Mouse (Mus musculus) erythroid progenitor cell, adult 5-6 weeks (primary cell): Measurements from ENCODE around the gene Itpkc. TPM values are rescaled to one million over a fixed set of nuclear protein-coding genes. Genes with fewer than 3 reads are reported as not detected.
"Not testable (repeated sequence)": the region's sequence is repeated elsewhere in the genome, so short reads cannot be mapped to it uniquely, and the experiment has no call there.

Experiments used
- ATAC-seq: replicated peaks from 2 replicates; pipeline ENCODE4 v1.8.0; 2016; ENCODE audit warnings: moderate number of reproducible peaks, mild to moderate bottlenecking, moderate TSS enrichment, inconsistent platforms; ENCODE audit not compliant: poor library complexity, low FRiP score, severe bottlenecking
- total RNA-seq, 2 experiments: library from RNA; stranded (forward) in 1 of 2; stranded (reverse) in 1 of 2; fragments of 150-400 nt in 1 of 2; fragments of 186-747, 209-891 nt in 1 of 2; gene quantifications; 2 replicates each; pipeline versions ENCODE4 v1.2.3 to v1.2.4; 2015 to 2017; ENCODE audit warnings: low replicate concordance in 2 of 2

The Itpkc gene
- total RNA-seq (2015; ENCODE audit: low replicate concordance) (1.8 and 4.2 TPM in 2 replicates), total RNA-seq (2017; ENCODE audit: low replicate concordance) (0.39 and 5.4 TPM in 2 replicates)

DNA sequence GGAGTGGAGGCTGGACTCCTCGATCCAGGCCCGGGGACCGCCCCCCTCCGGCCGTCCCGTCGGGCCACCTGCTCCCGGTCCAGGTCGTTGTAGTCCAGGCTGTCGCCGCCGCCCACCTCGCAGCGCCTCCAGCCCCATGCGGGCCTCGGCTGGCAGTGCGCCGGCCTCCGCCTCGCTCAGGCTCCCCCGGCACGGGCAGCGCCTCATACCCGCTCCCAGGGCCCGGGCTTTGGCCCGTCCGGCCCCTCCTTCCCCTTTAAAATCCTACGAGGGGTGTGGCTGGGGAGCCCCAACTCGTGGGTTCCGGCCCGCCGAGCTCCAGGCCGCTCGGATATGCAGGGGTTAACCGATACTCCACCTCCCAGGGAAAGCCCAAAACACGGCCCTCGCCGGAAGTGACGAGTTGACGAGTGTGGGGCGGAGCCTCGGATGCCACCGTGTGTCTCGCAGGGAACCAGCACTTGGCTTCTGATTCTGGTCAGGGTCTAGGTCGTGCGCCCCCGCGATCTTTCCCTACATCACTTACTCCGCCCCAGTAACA, at the start of gene Itpkc:
Gene Itpkc, minus strand, starts transcription at position 381 of the 541 bp plus-strand sequence.
- peak; percentile 89 for ATAC-seq

DNA sequence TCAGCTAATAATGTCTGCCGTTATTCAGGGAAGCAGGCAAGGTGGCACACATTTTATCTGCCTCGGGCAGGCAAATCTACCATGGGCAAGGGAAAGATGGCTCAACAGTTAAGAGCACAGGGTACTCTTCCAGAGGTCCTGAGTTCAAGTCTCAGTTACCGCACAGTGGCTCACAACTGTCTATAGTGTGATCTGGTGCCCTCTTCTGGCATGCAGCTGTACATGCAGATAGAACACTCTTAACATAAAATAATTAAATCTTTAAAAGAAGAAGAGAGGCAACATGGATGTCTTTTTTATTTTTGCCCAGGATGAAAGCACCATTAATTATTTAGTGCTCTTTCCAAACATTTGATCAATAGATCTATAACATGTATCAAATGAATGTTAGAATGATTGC, 48.7 kb upstream of the Itpkc start:
- ATAC-seq = no peak

DNA sequence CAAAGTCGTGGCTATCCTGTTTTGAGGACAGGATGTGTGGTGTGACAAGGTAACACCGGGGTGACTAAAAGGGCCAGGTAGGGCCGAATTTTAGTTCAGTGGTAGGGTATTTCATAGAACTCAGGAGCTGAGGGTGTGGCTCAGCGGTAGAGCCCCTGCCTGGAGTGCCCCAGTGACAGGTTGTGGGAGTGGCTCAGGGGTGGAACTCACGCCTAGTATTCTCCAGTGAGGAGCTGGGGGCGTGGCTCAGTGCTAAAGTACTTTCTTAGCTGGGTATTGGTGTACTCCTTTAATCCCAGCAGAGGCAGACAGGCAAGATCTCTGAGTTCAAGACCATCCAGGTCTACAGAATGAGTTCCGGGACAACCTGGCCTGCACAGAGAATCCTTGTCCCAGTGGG, 47.6 kb upstream of the Itpkc start:
- ATAC-seq = no peak

DNA sequence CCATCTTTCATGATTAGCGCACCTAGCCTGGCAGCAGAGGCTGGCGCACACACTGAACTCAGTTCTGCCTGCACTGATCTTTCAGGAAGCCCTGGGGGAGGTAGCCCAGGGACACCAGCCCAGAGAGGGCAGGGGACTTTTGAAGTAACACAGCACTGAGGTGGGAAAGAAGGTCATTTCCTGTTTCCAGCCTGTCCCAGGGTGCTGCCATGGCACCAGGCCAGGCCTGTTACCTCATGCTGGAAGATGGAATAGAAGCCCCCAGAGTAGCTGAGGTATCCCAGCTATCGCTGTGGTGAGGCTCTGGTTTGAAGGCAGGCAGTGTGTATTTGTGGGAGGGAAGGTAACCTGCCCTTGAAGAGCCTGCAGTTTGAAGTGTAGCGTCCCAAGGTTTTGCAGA, 46.5 kb upstream of the Itpkc start:
- no peak for ATAC-seq

DNA sequence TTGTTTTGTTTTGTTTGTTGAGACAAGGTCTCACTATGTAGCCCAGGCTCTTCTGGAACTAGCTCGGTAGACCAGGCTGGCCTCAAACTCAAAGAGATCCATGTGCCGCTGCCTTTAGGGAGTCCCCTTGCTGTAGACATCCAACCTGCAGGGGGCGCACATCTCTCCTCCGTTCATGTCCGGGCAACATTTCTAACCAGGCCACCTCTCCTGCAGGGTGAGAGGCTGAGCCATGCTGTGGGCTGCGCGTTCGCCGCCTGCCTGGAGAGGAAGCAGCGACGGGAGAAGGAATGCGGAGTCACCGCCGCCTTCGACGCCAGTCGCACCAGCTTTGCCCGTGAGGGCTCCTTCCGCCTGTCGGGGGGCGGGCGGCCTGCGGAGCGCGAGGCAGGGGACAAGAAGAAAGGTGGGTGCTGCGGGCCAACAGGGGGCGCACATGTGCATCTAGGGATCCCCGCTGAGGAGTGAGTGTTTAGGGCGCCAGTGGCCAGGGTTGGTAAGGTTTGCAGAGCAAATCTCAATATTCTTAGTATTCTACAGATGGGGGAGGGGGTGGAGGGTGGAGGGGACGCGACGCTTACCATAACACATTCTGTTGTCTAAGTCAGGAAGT, 45.4 kb upstream of the Itpkc start:
- ATAC-seq = no peak

DNA sequence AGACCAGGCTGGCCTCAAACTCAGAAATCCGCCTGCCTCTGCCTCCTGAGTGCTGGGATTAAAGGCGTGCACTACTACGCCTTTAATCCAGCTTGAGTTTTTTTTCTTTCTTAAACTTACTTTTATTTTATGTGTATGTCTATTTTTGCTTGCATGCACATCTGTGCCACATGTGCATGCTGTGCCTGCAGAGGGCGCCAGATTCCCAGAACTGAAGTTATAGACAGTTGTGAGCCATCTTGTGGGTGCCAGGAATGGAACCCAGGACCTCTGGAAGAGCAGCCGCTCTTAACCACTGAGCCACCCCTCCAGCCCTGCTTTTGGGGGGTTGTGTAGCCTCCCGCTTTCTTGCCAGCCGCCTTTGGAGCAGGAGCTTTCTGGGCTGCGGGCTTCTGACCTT, 43.0 kb upstream of the Itpkc start:
- no peak for ATAC-seq

DNA sequence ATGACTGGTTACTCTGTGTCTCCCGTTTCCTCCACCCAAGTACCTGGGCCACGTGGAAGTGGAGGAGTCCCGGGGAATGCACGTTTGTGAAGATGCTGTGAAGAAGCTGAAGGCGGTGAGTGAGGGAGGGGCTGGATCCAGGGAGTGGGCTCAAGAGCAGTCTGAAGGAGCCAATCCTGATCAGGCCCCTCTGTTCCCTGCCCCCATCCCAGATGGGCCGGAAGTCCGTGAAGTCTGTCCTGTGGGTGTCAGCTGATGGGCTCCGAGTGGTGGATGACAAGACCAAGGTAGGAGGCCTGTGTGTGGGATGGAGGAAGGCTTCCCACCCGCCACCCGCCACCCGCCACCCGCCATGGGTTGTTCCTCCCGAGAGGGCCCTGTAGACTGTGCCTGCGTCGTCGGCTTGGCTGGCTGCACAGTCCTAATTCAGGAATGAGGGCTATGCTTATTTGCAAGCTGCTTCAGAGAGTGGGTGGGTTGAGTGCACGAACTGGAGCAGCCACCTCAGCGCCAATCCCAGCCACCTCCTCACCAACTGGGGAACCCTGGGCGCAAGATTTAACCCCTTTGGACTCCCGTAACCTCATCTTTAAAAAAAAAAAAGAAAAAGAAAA, 38.2 kb upstream of the Itpkc start:
- no peak for ATAC-seq

DNA sequence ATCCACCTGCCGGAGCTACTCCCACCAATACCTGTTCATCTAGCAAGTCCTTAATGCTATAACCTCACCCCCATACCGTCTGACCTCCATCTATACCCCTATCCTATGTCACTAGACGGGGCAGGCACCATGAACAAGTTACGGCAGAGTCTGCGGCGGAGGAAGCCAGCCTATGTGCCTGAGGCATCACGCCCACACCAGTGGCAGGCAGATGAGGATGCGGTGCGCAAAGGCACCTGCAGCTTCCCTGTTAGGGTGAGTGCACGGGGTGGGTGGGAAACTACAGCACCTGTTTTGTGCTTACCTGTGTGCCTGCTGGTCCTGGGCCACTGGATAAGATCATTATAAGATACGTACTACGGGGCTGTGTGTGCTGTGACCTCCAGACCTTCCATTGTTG, 36.3 kb upstream of the Itpkc start:
- no peak for ATAC-seq

DNA sequence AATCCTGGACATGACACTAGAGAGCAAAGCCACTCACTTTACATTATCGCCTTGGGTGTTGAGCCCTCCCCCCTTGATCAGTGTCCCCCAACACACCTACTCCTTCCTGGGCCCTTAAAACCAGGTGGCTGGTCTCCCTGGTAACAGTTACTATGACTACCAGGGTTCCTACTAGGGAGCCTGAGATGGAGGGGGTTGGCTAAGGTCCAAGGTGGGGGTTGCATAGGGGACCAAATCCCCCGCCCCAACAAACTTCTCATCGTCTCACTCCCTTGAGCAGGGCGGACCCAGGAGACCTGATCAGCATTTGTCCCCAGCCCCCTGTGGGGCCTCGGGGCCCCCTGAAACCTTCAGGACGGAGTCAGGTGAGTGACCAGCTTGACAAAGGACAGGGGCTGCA, 33.4 kb upstream of the Itpkc start:
- no peak for ATAC-seq

DNA sequence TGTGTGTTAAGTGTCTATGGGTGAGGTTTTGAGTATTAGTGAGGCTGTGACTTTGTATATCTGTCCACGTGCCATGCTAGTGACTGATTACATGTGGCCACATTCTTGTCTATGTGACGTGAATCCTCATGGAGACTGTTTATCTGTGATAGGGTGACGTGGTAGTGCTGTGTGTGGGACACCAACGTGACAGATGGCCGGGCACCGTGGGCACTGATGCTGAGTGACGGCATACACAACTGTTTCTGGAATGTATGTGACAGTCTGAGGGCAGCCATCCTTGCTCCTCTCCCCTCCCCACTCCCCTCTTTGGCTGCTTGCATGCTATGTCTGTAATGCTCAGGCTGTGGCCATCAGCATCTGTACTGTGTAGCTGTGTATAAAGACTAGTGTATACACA, 32.4 kb upstream of the Itpkc start:
- ATAC-seq = no peak

DNA sequence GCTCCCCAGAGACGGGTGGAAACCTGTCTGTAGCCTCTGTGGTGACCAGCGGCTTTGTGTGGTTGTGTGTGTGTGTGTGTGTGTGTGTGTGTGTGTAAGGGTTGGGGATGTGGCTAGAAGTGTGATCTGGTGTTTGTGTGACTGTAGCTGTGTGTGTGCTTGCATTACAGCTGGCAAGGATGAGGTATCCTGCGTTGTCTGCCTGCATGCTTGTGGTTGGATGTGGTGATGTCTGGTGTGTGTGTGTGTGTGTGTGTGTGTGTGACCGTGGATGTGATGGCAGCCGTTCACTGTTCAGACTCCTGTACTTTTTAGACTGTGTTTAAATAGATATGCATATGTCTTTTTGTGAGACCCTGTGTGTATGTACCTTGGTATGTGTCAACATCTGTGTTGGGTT, 31.3 kb upstream of the Itpkc start:
- no peak for ATAC-seq

DNA sequence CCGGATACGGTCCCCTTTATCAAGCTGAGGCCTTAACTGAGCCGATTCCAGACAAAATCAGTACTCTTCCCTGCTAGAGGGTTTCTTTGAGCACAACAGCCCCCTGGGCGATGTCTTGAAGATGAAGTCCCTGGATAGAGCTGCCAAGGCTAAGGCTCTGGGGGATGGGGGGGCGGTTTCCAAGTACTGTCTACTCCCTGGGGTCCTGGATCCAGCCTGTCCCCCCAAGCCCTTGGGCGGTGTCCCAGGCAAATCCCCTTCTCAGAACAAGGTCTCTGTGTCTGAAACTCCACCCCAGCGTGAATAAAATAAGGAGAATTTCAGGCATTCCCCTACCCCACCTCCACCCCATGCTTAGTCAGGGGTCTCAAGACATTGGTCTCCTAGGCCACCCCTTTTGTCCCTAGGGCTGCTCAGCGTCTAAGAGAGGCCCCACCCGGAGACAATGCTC, 30.8 kb upstream of the Itpkc start:
- no peak for ATAC-seq

DNA sequence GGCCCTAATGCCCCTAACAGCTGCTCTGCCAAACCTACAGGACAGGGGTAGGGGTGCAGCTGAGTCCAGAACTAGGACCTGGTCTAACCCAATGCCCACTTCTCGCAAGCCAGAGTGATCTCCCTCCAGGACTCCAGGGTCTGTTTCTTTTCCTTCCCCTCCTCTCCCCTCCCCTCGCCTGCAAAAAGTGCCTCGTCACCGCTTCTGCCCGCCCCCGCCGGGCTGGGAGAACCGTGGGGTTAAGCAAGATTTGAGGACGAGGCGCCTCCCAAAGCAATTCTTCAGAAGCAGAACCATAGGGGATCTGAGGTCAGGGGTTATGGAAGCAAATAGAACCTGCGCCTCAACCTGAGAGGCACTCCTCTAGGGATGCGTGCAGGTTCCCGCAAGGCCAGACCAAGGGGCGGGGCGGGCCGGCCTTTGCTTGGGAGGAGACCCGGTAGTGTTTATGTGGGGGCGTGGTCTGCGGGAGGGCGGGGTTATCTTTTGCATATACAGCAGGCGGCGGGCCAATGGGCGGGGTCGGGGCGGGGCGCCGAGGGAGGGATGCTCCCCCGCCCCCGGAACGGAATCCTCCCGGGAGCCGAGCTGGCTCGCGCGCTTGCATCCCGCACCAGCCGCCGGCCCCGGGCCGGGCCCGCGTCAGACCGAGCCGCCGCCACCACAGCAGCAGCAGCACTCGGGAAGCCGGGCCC, 29.9 kb upstream of the Itpkc start, which contains the start of gene Numbl:
Gene Numbl, plus strand, starts transcription at position 229 of the 695 bp plus-strand sequence.
- ATAC-seq = peak; percentile 85

DNA sequence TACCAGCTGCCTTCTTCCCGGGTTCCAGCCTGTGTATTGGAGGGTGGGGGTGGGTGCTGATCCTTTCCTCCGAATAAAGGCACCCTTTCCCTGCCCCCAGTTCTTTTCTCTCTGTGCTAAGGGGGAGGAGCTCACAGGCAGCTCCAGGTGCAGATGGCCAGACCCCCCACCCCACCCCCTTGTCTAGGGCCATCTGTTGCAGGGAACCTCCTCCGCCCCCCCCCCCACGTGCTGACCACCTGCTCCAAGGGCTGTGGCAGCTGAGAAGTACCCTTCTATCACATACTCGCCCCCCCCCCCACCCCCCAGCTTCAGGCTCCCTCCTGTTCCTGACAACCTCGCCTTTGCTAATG, 29.4 kb upstream of the Itpkc start:
- no peak for ATAC-seq

DNA sequence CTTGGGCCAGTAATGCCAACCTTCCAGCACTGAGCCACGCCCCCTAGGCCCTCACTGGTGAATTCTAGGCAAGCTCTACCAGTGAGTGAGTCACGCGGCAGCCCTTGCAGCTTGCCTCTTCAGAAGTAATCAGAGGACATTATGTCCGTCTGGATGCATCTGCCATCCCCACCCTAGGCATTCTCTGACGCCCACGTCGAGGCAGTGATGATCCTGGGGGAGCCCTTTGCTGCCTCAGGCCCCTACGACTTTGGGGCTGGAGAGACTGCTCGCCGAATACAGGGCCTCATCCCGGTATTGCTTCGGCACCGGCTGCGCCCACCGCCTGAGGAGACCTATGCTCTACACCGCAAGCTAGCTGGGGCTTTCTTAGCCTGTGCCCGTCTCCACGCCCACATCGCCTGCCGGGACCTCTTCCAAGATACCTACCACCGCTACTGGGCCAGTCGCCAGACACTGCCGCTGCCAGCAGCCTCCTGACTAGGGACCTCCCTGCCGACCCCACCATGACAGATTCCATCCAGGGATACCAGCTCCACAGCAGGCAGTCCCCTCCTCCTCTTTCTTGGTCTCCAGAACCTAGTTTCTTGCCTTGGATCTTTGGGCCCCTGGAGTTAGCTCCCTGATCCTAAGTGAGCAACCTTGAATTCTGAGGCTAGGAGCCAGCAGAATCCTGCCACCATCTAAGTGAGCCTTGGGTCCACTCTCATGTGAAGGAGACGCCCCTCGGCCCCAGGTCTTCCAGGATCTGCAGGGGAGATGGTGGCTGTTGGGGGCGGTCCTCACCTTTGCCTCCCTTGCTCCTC, 28.8 kb upstream of the Itpkc start:
- no peak for ATAC-seq

DNA sequence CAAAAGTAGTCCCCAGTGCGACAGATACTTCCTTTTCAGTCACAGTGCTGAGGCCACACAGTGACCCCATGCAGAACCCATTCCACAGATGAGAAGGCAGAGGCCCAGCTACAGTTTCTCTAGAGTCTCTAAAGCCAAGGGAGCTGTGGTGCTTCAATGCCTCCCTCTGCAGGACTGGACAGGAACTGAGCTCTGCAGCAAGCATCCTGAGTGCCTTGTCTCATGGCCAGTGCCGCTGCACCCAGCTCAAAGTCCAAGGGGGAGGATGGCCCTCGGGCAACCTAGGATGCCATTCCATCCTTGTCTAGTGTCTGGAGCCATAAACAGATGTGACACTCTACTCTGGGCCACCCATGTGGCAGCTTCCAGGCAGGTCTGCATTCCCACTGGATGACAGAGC, 27.3 kb upstream of the Itpkc start:
- no peak for ATAC-seq

DNA sequence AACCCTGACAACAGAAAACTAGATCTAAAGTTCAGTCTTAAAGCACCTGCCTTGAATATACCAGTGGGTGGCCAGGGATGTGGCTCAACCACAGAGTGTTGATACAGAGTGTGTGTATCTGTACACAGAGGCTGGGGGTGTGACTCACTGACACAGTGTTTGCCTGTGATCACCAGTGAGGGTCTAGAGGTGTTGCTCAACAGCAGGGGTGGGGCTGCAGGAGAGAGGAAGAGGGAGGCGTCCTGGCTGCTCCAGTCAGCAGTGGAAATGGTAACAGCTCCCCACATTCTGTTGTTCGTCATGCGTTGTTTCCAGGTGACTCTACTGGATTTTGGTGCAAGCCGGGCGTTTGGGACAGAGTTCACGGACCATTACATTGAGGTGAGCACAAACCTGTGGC, 23.5 kb upstream of the Itpkc start:
- ATAC-seq = no peak

DNA sequence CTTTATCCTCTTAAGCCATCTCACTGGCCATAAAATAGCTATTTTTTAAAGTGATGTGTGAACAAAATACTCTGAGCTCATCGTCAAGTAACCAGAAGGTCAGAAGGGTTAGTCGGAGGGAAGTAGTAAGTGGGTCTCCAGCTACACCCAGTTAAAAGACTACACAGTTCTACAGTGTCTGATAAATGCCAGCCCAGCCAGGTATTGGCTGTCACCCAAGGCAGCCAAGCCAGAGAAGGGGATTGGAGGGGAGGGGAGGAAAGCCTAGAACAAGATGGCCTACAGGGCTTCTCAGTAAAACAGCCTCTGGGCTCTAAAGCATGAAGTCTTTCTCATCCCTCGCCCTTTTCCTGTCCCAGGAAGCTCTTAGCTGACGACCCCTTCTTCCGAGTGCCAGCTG, 21.5 kb upstream of the Itpkc start:
- ATAC-seq = no peak

DNA sequence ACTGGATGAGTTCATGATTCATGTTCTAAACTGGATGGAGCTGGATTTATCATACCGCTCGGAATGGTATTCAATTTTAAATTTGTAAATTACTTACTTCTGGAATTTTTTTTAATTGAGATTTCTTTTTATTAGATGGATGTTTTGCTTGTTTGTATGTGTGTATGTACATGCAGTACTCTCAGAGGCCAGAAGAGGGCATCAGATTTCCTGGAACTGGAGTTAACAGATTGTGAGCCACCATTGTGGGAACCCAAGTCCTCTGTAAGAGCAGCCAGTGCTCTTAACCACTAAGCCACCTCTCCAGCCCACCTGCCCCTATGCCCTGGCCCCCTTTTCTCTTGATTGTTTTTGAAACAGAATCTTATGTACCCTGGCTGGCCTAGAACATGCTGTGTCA, 20.7 kb upstream of the Itpkc start:
- no peak for ATAC-seq

DNA sequence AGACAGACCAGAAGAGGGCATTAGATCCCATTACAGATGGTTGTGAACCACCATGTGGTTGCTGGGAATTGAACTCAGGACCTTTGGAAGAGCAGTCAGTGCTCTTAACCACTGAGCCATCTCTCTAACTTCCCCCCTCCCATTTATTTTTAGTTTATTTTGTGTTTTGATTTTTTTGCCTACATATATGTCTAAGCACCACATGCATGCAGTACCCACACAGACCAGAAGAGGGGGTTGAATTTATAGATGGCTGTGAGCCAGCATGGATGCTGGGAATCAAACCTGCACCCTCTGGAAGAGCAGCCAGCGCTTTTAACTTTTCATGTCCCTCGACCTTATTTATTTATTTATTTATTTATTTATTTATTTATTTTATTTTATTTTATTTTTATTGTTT, 15.6 kb upstream of the Itpkc start:
- not testable (repeated sequence) for ATAC-seq
